Mouse (Mus musculus) mammary gland, adult 2 months (tissue): ENCODE results near the gene Cyren. TPM values are rescaled to one million over a fixed set of nuclear protein-coding genes. Genes with fewer than 3 reads are reported as not detected.

Experiments
- polyA plus RNA-seq: library from polyadenylated mRNA; depleted of rRNA; stranded (reverse); fragments of >200 nt; gene quantifications from 2 replicates; pipeline ENCODE4 v1.2.3, GENCODE M21; 2012; ENCODE audit warnings: low replicate concordance; rRNA removed

The Cyren gene
- polyA plus RNA-seq: 7.8 and 8.9 TPM in 2 replicates

GRCm38 (mm10) chr6:34877509-34878321 is at the start of gene Cyren:
Gene Cyren (minus strand): TSS chr6:34878060.

GRCm38 (mm10) chr6:34919956-34920355 is 42.1 kb upstream of the Cyren start, which contains the start of gene Stra8:
Gene Stra8 (plus strand): TSS chr6:34920163.

GRCm38 (mm10) chr6:34910371-34911219 is 32.7 kb upstream of the Cyren start, which contains the start of gene Wdr91:
Gene Wdr91 (minus strand): TSS chr6:34910876.

GRCm38 (mm10) chr6:34862791-34863403 is 15.0 kb downstream of the Cyren start, which contains the start of gene Tmem140:
Gene Tmem140 (plus strand): TSS chr6:34863146.

Other genes starting within 250 kb of the Cyren start
- 3.6 and 7.0 TPM in 2 replicates for gene Agbl3, start 97.6 kb downstream of the Cyren start, polyA plus RNA-seq
- gene Tmem140, start 14.9 kb downstream of the Cyren start, polyA plus RNA-seq: 40.2 and 45.6 TPM in 2 replicates
- gene Wdr91, start 32.8 kb upstream of the Cyren start, polyA plus RNA-seq: 28.7 and 35.3 TPM in 2 replicates
- not detected in 2 replicates for gene Stra8, start 42.1 kb upstream of the Cyren start, polyA plus RNA-seq
- 0.45 and 0.69 TPM in 2 replicates for gene Slc23a4, start 110.3 kb upstream of the Cyren start, polyA plus RNA-seq